ENCODE assay signal across 18 mouse cellular contexts in the genomic region with DNA sequence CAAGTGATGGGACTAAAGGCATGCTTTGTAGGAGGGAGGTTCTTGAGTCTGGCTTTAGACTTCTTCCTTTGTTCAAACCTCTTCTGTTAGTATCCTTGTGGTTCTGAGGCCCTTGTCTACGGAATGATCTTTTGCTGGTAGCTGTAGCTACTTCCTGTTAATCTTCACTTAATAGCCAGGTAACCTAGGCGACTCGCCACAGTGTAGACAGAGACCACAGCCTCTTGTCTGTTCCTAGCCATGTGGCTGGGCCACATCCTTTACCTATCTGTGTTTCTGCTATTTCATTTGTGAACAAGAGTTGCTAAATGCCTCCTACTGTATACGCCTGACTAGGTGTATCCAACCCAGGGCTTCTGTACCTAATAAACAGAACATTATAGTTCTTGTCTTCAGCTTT. TPM values are rescaled to one million over a fixed set of nuclear protein-coding genes. Genes with fewer than 3 reads are reported as not detected.
DNase-seq lines count a peak whose midpoint lies in the region; ATAC-seq and TF ChIP-seq lines count a peak whose summit lies in the region.
"Had no signal": no experiment of that assay in that cellular context is flagged by ENCODE, and none has a peak within 500 bp of the region (broad histone marks: within the 10 kb centered on the region; RNA-seq: fewer than 3 reads in every experiment).

No protein-coding gene starts in this region.

- ATAC-seq in liver, postnatal 0 days: no peak
- ATAC-seq in liver, embryonic 12.5 days: no peak
- ATAC-seq in inflammation-experienced regulatory T-cells, adult 6 months: peak; percentile 98
- no peak for ATAC-seq in kidney, embryonic 16.5 days (ENCODE audit: low FRiP score, low TSS enrichment)
- ATAC-seq in monocyte, adult 5-6 weeks (replicated peaks; ENCODE audit: insufficient number of reproducible peaks, low FRiP score, low TSS enrichment, poor library complexity, severe bottlenecking): no peak; the same call in 1 of the 2 replicates
- ATAC-seq: hindbrain, postnatal 0 days; midbrain, embryonic 13.5 days had no signal

- no peaks in the 10 kb centered on the region for H3K27me3 ChIP-seq in liver, postnatal 0 days (ENCODE audit: insufficient read depth, low read length)
- H3K27me3 ChIP-seq in liver, embryonic 12.5 days (replicated peaks): 0 out of 2 replicates have a peak, but pooled peaks cover 3% of the 10 kb centered on the region
- no peaks in the 10 kb centered on the region for H3K27me3 ChIP-seq in ES-Bruce4 (ENCODE audit: control insufficient read depth, insufficient read depth, low read length, poor library complexity, severe bottlenecking)
- no peaks in the 10 kb centered on the region for H3K27me3 ChIP-seq in kidney, embryonic 16.5 days (ENCODE audit: insufficient read depth, low read length)
- H3K27me3 ChIP-seq: limb, embryonic 13.5 days; midbrain, embryonic 13.5 days; neural tube, embryonic 12.5 days had no signal

- H3K27ac ChIP-seq in liver, postnatal 0 days (ENCODE audit: low read depth): peak overlapping the region; percentile 40; the same call in 1 of the 2 replicates
- no peak overlapping the region for H3K27ac ChIP-seq in liver, embryonic 12.5 days
- peak overlapping the region; percentile 24; the same call in 1 of the 2 replicates for H3K27ac ChIP-seq in ES-Bruce4 (ENCODE audit: insufficient read depth, low read length)
- no peak overlapping the region for H3K27ac ChIP-seq in kidney, embryonic 16.5 days (ENCODE audit: low read length)
- H3K27ac ChIP-seq: hindbrain, postnatal 0 days; limb, embryonic 13.5 days; midbrain, embryonic 13.5 days; neural tube, embryonic 12.5 days had no signal

- H3K4me1 ChIP-seq in liver, postnatal 0 days (ENCODE audit: insufficient read depth): peaks cover 17% of the 10 kb centered on the region
- H3K4me1 ChIP-seq in liver, embryonic 12.5 days: peaks cover 8% of the 10 kb centered on the region; the same call in 1 of the 2 replicates
- H3K4me1 ChIP-seq in ES-Bruce4 (ENCODE audit: control insufficient read depth, insufficient read depth, low read length): peaks cover 7% of the 10 kb centered on the region
- peaks cover 11% of the 10 kb centered on the region for H3K4me1 ChIP-seq in kidney, embryonic 16.5 days (ENCODE audit: insufficient read depth, low read length)
- H3K4me1 ChIP-seq: midbrain, embryonic 13.5 days; neural tube, embryonic 12.5 days had no signal

- no peaks in the 10 kb centered on the region for H3K36me3 ChIP-seq in liver, postnatal 0 days (replicated peaks; ENCODE audit: insufficient read depth, low read length)
- H3K36me3 ChIP-seq in liver, embryonic 12.5 days: no peaks in the 10 kb centered on the region
- peaks cover 4% of the 10 kb centered on the region for H3K36me3 ChIP-seq in ES-Bruce4 (ENCODE audit: control insufficient read depth, insufficient read depth, low read length, poor library complexity, severe bottlenecking)
- H3K36me3 ChIP-seq in kidney, embryonic 16.5 days (ENCODE audit: insufficient read depth, low read length): no peaks in the 10 kb centered on the region
- H3K36me3 ChIP-seq: G1E; limb, embryonic 13.5 days; midbrain, embryonic 13.5 days; neural tube, embryonic 12.5 days had no signal

- no peaks in the 10 kb centered on the region for H3K9me3 ChIP-seq in liver, postnatal 0 days (ENCODE audit: low read length)
- no peaks in the 10 kb centered on the region for H3K9me3 ChIP-seq in liver, embryonic 12.5 days (replicated peaks)
- H3K9me3 ChIP-seq in ES-Bruce4 (replicated peaks; ENCODE audit: control insufficient read depth, insufficient read depth, low read length, poor library complexity, severe bottlenecking): no peaks in the 10 kb centered on the region
- H3K9me3 ChIP-seq in kidney, embryonic 16.5 days (ENCODE audit: low read length): no peaks in the 10 kb centered on the region
- H3K9me3 ChIP-seq: G1E; limb, embryonic 13.5 days; midbrain, embryonic 13.5 days; neural tube, embryonic 12.5 days had no signal

- no peak overlapping the region for H3K9ac ChIP-seq in liver, postnatal 0 days (replicated peaks)
- no peak overlapping the region for H3K9ac ChIP-seq in liver, embryonic 12.5 days
- no peak overlapping the region for H3K9ac ChIP-seq in ES-Bruce4 (ENCODE audit: low read depth, poor library complexity, severe bottlenecking)
- H3K9ac ChIP-seq in kidney, embryonic 16.5 days (replicated peaks; ENCODE audit: low read length): no peak overlapping the region
- H3K9ac ChIP-seq: limb, embryonic 13.5 days; midbrain, embryonic 13.5 days; neural tube, embryonic 12.5 days had no signal

- H3K4me2 ChIP-seq in liver, postnatal 0 days (ENCODE audit: low read depth, low read length): no peak overlapping the region
- H3K4me2 ChIP-seq in liver, embryonic 12.5 days: no peak overlapping the region
- no peak overlapping the region for H3K4me2 ChIP-seq in kidney, embryonic 16.5 days (replicated peaks; ENCODE audit: low read depth, low read length)
- H3K4me2 ChIP-seq: limb, embryonic 13.5 days; midbrain, embryonic 13.5 days; neural tube, embryonic 12.5 days had no signal

- no peak for TF ChIP-seq EP300 in liver, postnatal 0 days (IDR thresholded peaks at IDR 0.05; ENCODE audit: low read depth)
- no peak for TF ChIP-seq EP300 in ES-Bruce4 (IDR thresholded peaks at IDR 0.05; ENCODE audit: insufficient read depth, low read depth, low read length)

- no peak overlapping the region for H3K4me3 ChIP-seq in liver, postnatal 0 days (ENCODE audit: low read depth, low read length)
- H3K4me3 ChIP-seq in liver, embryonic 12.5 days: no peak overlapping the region
- H3K4me3 ChIP-seq in ES-Bruce4 (ENCODE audit: low read depth, low read length): no peak overlapping the region
- no peak overlapping the region for H3K4me3 ChIP-seq in kidney, embryonic 16.5 days (ENCODE audit: low read length)
- H3K4me3 ChIP-seq: erythroblast, embryonic 14.5 days; limb, embryonic 13.5 days; midbrain, embryonic 13.5 days; neural tube, embryonic 12.5 days had no signal

- no peak for TF ChIP-seq POLR2A in ES-Bruce4 (IDR thresholded peaks at IDR 0.05; ENCODE audit: insufficient read depth, low read length)

- WGBS in liver, postnatal 0 days (ENCODE audit: insufficient replicate concordance): 51% methylated on average over 4 of the region's 4 CpGs
- WGBS in liver, embryonic 12.5 days (ENCODE audit: insufficient replicate concordance): 36% methylated on average over 4 of the region's 4 CpGs
- WGBS in kidney, embryonic 16.5 days: 83% methylated on average over 4 of the region's 4 CpGs

- no peak for DNase-seq in liver, postnatal 0 days
- DNase-seq in thymus, postnatal 14 days: peak; percentile 22
- no peak for DNase-seq in embryo, embryonic 10 days (ENCODE audit: low spot score)
- DNase-seq: adrenal gland, postnatal 36 days; cerebellum, adult 9-11 months; kidney, adult 9 months; right cerebral cortex, postnatal 25 days had no signal

- TF ChIP-seq CTCF in liver, postnatal 0 days (IDR thresholded peaks at IDR 0.05; ENCODE audit: low read depth): no peak
- TF ChIP-seq CTCF in ES-Bruce4 (IDR thresholded peaks at IDR 0.05; ENCODE audit: low read depth, low read length): no peak

RNA-seq across cellular contexts. Expression of gene Tango6, which starts 39.8 kb away (rescaled TPM):
- polyA plus RNA-seq in liver, postnatal 0 days (2015; fragmentation: Nextera tagmentation; extraction: Ambion mirVana): 1.5 and 1.8 TPM in 2 replicates
- polyA plus RNA-seq in liver, embryonic 12.5 days (2016; fragmentation: Nextera tagmentation; extraction: Ambion mirVana): 6.0 and 6.4 TPM in 2 replicates
- polyA plus RNA-seq in ES-Bruce4 (2011; ENCODE audit: insufficient read depth, insufficient read length, low read depth, missing spikeins): 12.5 and 14.1 TPM in 2 replicates
- 1 to 10 TPM; 2.7 to 9.7 (median 7.2) TPM for polyA plus RNA-seq in inflammation-experienced regulatory T-cells, adult 6 months (2017; shearing (Covaris generic))
- 13.3 and 14.7 TPM in 2 replicates for polyA plus RNA-seq in kidney, embryonic 16.5 days (2015; fragmentation: Nextera tagmentation; extraction: Ambion mirVana)
- 1.9 to 7.2 TPM (median 1.9 TPM) in 3 replicates for total RNA-seq in monocyte, adult 5-6 weeks (2017)

RNA-seq across cellular contexts. Expression of gene Cdh1, which starts 39.9 kb away (rescaled TPM):
- polyA plus RNA-seq in liver, postnatal 0 days (2015; fragmentation: Nextera tagmentation; extraction: Ambion mirVana): 25.0 and 28.8 TPM in 2 replicates
- polyA plus RNA-seq in liver, embryonic 12.5 days (2016; fragmentation: Nextera tagmentation; extraction: Ambion mirVana): 10.7 and 11.4 TPM in 2 replicates
- polyA plus RNA-seq in ES-Bruce4 (2011; ENCODE audit: insufficient read depth, insufficient read length, low read depth, missing spikeins): 347 and 358 TPM in 2 replicates
- polyA plus RNA-seq in inflammation-experienced regulatory T-cells, adult 6 months (2017; shearing (Covaris generic)): 1 to 10 TPM in 2 of 3 experiments, under 1 TPM in 1; 0.26 to 2.4 (median 1.1) TPM
- polyA plus RNA-seq in kidney, embryonic 16.5 days (2015; fragmentation: Nextera tagmentation; extraction: Ambion mirVana): 104 and 108 TPM in 2 replicates
- total RNA-seq in monocyte, adult 5-6 weeks (2017): 7.3 to 16.7 TPM (median 15.2 TPM) in 3 replicates
- total RNA-seq: adrenal gland, postnatal 36 days had no signal
- polyA plus RNA-seq: erythroblast, embryonic 14.5 days; G1E had no signal

Comparison
In these comparisons a context has a peak if more than half of its experiments do, and no peak if none do; other contexts are left out.
1. H3K27ac ChIP-seq: peak in liver, postnatal 0 days (single experiment) and ES-Bruce4 (single experiment); none in liver, embryonic 12.5 days (single experiment) and kidney, embryonic 16.5 days (single experiment).